Mouse (Mus musculus) spleen, adult 2 months (tissue): ENCODE results near the gene Carm1.

ENCODE experiments used
- CTCF ChIP-seq: fragments of 200-500 bp; IDR thresholded peaks from 2 replicates; pipeline ENCODE4 v1.5.1; 2011; ENCODE audit warnings: mild to moderate bottlenecking, inconsistent platforms; ENCODE audit not compliant: insufficient read depth, insufficient read length, insufficient replicate concordance; ENCODE audit errors: extremely low read depth
- POLR2A ChIP-seq: fragments of 200-500 bp; IDR thresholded peaks from 2 replicates; pipeline ENCODE4 v1.6.1; 2011; ENCODE audit warnings: low read depth, low read length, inconsistent platforms

GRCm38 (mm10) chr9:21508871-21509404 is 37.8 kb upstream of the Carm1 start:
- TF ChIP-seq POLR2A (no peak), CTCF (no peak)
